Mouse (Mus musculus) liver, postnatal 0 days (tissue): Measurements from ENCODE around the gene Fgfr4. TPM values are rescaled to one million over a fixed set of nuclear protein-coding genes. Genes with fewer than 3 reads are reported as not detected.
"Not testable (repeated sequence)": the region's sequence is repeated elsewhere in the genome, so short reads cannot be mapped to it uniquely, and the experiment has no call there.

ENCODE experiments used
- ATAC-seq: fragments of 200-750 bp; cut with Nextera tagmentation; 2 replicates; pipeline ENCODE4 v1.8.0; 2017; ENCODE audit warnings: mild to moderate bottlenecking, moderate library complexity
- DNase-seq: peaks from one replicate; pipeline ENCODE4 v3.0.0-alpha.2; 2016
- H3K27ac ChIP-seq: fragments of 300-500 bp; sonication (generic); 2 replicates; pipeline ENCODE4 v1.5.1; 2014; ENCODE audit warnings: antibody characterized with exemption, moderate library complexity, mild to moderate bottlenecking, low read depth
- H3K27me3 ChIP-seq: fragments of 300-500 bp; sonication (generic); 2 replicates; pipeline ENCODE4 v1.6.1; 2014; ENCODE audit warnings: low read length, control low read depth, mixed read lengths; ENCODE audit not compliant: insufficient read depth
- H3K36me3 ChIP-seq: fragments of 300-500 bp; sonication (generic); replicated peaks from 2 replicates; pipeline ENCODE4 v1.6.1; 2014; ENCODE audit warnings: mild to moderate bottlenecking, control low read depth, low read length, moderate library complexity, mixed read lengths; ENCODE audit not compliant: insufficient read depth
- H3K4me1 ChIP-seq: fragments of 300-500 bp; sonication (generic); 2 replicates; pipeline ENCODE4 v1.6.1; 2014; ENCODE audit warnings: antibody characterized with exemption, mild to moderate bottlenecking, control low read depth; ENCODE audit not compliant: insufficient read depth
- H3K4me2 ChIP-seq: fragments of 300-500 bp; sonication (generic); 2 replicates; pipeline ENCODE4 v1.6.1; 2014; ENCODE audit warnings: low read depth, mild to moderate bottlenecking, low read length, moderate library complexity, mixed read lengths
- H3K4me3 ChIP-seq: fragments of 300-500 bp; sonication (generic); 2 replicates; pipeline ENCODE4 v1.5.1; 2014; ENCODE audit warnings: low read depth, low read length
- H3K9ac ChIP-seq: fragments of 300-500 bp; sonication (generic); replicated peaks from 2 replicates; pipeline ENCODE4 v1.6.1; 2014; ENCODE audit warnings: mild to moderate bottlenecking, moderate library complexity
- H3K9me3 ChIP-seq: fragments of 300-500 bp; sonication (generic); 2 replicates; pipeline ENCODE4 v1.6.1; 2016; ENCODE audit warnings: mild to moderate bottlenecking, control low read depth, low read length, mixed read lengths
- CTCF ChIP-seq: sonication (generic); IDR thresholded peaks from 2 replicates; pipeline ENCODE4 v1.5.1; 2016; ENCODE audit warnings: antibody characterized with exemption, low read depth
- EP300 ChIP-seq: IDR thresholded peaks from 2 replicates; pipeline ENCODE4 v1.6.1; 2016; ENCODE audit warnings: antibody characterized with exemption, low read depth, mild to moderate bottlenecking
- WGBS: fragments of 180-500 bp; shearing (Covaris S2); extraction: QIAGEN DNeasy Blood & Tissue Kit; methylation state at CpG from one replicate; pipeline ENCODE4 v1.1.7; 2014; ENCODE audit not compliant: insufficient replicate concordance; 5-methylcytosine and 5-hydroxymethylcytosine counted together
- polyA plus RNA-seq: library from polyadenylated mRNA; unstranded; fragments of >200 nt; fragmentation: Nextera tagmentation; extraction: Ambion mirVana; gene quantifications from 2 replicates; pipeline ENCODE4 v1.2.1, GENCODE M21; 2015

Fgfr4 gene
- polyA plus RNA-seq, 1 experiment from 2014 or later = 5.1 TPM

DNA sequence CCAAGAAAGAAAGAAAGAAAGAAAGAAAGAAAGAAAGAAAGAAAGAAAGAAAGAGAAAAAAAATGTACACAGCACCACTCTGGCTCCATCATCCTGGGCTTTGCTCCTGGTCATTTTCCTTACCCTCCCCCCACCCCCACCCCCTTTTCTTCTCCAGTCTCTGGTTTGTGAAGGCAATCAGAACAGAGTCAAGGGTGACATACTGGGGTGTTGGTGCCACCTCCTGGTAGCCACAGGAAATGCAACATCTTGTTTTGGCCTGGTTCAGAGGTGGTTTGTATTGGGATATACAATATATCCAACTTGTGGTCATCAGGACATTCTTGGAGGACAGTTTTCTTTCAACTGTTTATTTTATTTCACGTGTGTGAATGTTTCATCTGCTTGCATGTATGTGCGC, 26.1 kb downstream of the Fgfr4 start:
- 45% methylated on average over 2 of the region's 2 CpGs for WGBS
- no peak overlapping the region for H3K27ac ChIP-seq
- peak; percentile 26; the same call in 1 of the 2 replicates for ATAC-seq
- no peak overlapping the region for H3K4me2 ChIP-seq
- H3K4me1 ChIP-seq = peaks cover 10% of the 10 kb centered on the region
- no peak for TF ChIP-seq EP300
- peak; percentile 92 for TF ChIP-seq CTCF
- H3K4me3 ChIP-seq = no peak overlapping the region
- H3K9me3 ChIP-seq = no peaks in the 10 kb centered on the region
- peak; percentile 80 for DNase-seq
- no peaks in the 10 kb centered on the region for H3K27me3 ChIP-seq
- no peak overlapping the region for H3K9ac ChIP-seq
- H3K36me3 ChIP-seq = no peaks in the 10 kb centered on the region

DNA sequence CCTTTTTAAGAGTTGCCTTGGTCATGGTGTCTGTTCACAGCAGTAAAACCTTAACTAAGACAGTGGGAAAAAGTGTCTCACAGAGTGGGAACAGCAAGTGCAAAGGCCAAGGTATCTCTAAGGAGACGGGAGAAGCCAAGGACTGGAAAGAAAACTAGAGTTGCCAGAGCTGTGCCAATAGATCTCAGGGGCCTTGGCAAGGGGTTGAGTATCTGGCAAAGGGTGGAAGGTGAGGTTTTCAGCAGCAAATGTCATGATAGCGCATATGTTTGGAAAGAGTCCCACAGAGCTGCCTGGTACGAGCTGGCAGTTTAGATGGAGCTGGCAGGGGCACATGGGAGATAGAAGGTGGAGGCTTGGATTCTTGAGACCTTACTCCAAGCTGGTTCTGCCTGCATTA, 27.2 kb downstream of the Fgfr4 start:
- Histone ChIP-seq H3K9ac (no peak overlapping the region), H3K4me2 (no peak overlapping the region), H3K27me3 (no peaks in the 10 kb centered on the region), H3K36me3 (no peaks in the 10 kb centered on the region), H3K4me1 (peaks cover 10% of the 10 kb centered on the region), H3K9me3 (no peaks in the 10 kb centered on the region), H3K27ac (no peak overlapping the region), H3K4me3 (no peak overlapping the region)
- 83% methylated on average over 3 of the region's 3 CpGs for WGBS
- DNase-seq (no peak), ATAC-seq (no peak)
- no peak for TF ChIP-seq CTCF
- TF ChIP-seq EP300 = no peak

DNA sequence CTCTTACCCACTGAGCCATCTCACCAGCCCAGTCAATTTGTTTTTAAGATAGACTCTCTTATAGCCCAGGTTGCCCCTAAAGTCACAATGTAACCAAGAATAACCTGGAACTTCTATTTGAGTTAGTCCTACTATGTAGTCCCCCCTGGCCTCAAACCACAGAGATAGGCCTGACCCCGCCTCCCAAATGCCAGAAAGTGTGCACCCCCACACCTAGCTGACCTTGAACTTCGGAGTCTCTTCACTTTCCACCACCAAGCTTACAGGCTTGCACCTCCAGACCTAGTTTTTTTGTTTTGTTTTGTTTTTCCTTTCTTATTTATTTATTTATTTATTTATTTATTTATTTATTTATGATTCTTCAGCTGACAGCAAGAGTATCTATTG, 29.3 kb downstream of the Fgfr4 start:
- ATAC-seq = no peak

DNA sequence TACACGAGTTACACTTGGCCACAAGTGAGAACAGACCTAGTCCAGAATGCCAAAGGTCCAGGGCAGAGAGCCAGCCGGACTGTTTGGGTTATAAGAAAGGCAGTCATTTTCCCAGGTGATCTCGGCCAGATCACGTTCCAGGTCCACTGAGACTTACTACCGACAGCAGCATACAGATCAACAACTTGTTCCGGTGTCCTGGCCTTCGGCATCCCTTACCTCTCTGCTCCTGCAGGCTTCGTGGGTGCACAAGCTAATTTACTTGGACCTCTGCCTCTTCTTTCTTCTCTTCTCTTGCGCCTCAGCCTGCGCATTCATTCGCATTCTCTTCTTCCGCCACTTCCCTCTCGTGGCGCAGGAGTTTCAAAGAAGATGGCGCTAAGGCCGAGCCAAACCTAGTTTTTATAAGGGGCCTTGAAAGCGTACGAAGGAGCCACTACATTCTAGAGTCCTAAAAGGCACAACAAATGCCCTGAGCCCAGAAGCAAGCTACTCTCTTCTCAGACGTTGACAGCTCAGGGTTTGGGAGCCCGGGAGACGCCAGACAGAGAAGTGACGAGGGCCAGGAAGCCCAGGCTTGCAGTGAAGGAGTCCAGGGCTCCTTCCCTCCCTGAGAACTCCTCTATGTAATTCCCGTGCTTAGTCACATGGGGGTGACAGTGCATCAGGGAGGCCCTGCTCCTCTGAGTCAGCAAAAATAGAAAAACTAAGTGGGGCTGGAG, 29.9 kb downstream of the Fgfr4 start:
- Histone ChIP-seq H3K4me3 (peak overlapping the region; percentile 37), H3K4me1 (peaks cover 10% of the 10 kb centered on the region), H3K27ac (peak overlapping the region; percentile 81), H3K36me3 (no peaks in the 10 kb centered on the region), H3K9ac (peak overlapping the region; percentile 54), H3K4me2 (peak overlapping the region; percentile 68), H3K9me3 (no peaks in the 10 kb centered on the region), H3K27me3 (no peaks in the 10 kb centered on the region)
- DNase-seq (peak; percentile 69), ATAC-seq (peak; percentile 89)
- peak; percentile 84 for TF ChIP-seq CTCF
- no peak for TF ChIP-seq EP300
- WGBS = 9% methylated on average over 23 of the region's 23 CpGs

More for the DNA sequence above, 29.3 kb downstream of the Fgfr4 start:
- H3K4me2 ChIP-seq = peak overlapping the region; percentile 68
- H3K27ac ChIP-seq = peak overlapping the region; percentile 81
- H3K9me3 ChIP-seq = no peaks in the 10 kb centered on the region
- peak overlapping the region; percentile 37; the same call in 1 of the 2 replicates for H3K4me3 ChIP-seq
- H3K36me3 ChIP-seq = no peaks in the 10 kb centered on the region
- peaks cover 10% of the 10 kb centered on the region for H3K4me1 ChIP-seq
- H3K27me3 ChIP-seq = no peaks in the 10 kb centered on the region
- no peak for DNase-seq
- WGBS = 53% methylated on average over 2 of the region's 2 CpGs
- no peak for TF ChIP-seq EP300
- TF ChIP-seq CTCF = no peak
- H3K9ac ChIP-seq = peak overlapping the region; percentile 54; the same call in 1 of the 2 replicates

DNA sequence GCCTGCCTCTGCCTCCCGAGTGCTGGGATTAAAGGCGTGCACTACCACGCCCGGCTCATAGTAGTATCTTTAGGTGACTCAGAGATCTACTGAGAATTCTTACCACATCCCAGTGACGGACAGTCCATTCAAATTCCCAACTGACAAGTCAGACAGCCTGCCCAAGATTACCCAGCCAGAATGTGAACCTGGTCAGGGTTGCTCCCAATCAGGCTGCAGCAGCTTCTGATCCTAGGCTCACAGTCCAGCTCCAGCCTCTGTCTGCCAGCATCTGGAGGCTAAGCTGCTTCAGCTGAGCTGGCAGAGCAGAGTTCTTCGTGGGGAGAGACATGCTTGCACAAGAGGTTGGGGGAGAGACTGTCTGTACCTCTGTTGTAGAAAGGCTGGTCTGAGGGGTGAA, 30.9 kb downstream of the Fgfr4 start:
- no peaks in the 10 kb centered on the region for H3K27me3 ChIP-seq
- peaks cover 10% of the 10 kb centered on the region for H3K4me1 ChIP-seq
- H3K4me2 ChIP-seq = no peak overlapping the region
- ATAC-seq (peak; percentile 12; the same call in 1 of the 2 replicates), DNase-seq (no peak)
- no peaks in the 10 kb centered on the region for H3K9me3 ChIP-seq
- no peak overlapping the region for H3K4me3 ChIP-seq
- no peaks in the 10 kb centered on the region for H3K36me3 ChIP-seq
- 76% methylated on average over 6 of the region's 6 CpGs for WGBS
- peak overlapping the region; percentile 18; the same call in 1 of the 2 replicates for H3K9ac ChIP-seq
- 0 out of 2 replicates have a peak overlapping the region, but pooled peaks have one; percentile 4 for H3K27ac ChIP-seq
- TF ChIP-seq EP300 = no peak
- TF ChIP-seq CTCF = no peak

DNA sequence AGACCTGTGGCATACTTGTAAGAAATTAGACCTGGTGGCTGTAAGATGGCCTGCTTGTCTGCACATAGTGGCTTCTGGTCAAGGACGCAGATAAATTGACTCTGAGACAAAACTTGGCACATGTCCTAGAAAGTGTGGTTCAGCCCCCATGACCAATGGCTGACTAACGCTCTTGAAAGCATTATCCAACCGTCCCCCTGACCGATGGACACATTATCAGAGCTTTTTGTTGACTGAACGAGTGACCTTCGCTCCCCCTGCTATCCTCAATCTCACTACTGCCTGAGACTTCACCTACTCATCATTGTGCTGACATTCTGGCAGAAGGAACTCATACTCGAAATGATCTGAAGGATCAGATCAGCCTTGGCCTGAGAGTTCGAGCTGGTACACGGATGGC, 34.6 kb downstream of the Fgfr4 start:
- H3K4me3 ChIP-seq, H3K27ac ChIP-seq, H3K36me3 ChIP-seq, DNase-seq, H3K9ac ChIP-seq, H3K4me2 ChIP-seq, H3K27me3 ChIP-seq, ATAC-seq, H3K9me3 ChIP-seq: not testable (repeated sequence)
- 20% methylated on average over 3 of the region's 9 CpGs for WGBS
- H3K4me1 ChIP-seq = peaks cover 23% of the 10 kb centered on the region
